Mouse (Mus musculus): ENCODE measurements around the gene Osbpl6.

The Osbpl6 gene

DNA sequence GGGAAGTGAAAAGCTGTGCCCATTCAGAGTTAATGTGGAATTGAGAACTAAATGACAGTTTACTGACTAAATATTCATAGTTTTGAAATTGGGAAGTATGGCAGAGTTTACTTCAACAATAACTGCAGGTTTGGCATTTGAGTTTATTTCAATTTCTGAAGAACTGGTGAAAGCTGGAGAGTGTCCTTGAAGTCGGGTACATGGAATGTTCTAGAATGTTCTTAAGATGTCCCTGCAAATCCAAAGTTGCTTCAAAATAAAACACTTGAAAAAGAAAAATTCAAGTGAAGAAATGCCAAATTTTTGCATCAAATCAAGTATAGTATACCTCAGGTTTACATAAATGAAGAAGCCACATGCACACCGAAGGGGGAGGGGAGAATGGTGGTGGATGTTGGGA lies 98.7 kb downstream of the Osbpl6 start:
- no peak for DNase-seq

DNA sequence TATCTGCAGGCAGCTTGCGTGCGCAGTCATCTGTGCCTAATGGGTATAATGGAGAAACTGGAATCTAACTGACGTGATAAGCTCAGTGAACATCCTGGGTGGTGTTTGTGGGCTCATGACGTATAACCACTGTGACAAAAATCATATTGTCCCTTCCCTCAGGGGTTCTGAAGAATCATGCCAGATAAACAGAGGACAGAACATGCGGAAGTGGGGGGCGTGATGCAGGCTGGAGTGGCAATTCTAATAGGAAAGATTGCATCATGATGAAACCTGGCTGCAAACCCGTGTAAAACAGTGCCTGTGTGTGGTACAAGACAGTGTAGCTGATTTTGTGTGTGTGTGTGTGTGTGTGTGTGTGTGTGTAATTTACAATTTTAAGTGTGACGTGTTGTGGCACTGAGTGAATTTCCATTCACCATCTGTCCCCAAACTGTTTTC lies 105.0 kb downstream of the Osbpl6 start:
- no peak for DNase-seq

DNA sequence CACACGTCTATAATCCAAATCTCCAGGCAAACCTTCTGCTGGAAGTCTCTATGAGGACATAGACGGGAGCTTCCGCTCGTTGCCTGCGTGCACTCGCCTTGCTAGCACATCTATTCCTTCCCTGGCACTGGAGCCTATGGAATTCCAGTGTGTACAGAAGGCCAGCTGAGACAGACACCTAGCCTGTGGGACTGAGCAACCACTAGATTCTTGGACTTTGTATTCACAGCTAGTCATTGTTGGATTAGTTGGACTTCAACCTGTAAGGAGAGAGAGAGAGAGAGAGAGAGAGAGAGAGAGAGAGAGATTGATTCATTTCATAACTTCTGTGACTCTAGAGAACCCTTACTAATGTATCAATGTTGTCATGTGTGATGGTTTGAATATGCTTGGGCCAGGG lies 105.8 kb downstream of the Osbpl6 start:
- no peak for DNase-seq

DNA sequence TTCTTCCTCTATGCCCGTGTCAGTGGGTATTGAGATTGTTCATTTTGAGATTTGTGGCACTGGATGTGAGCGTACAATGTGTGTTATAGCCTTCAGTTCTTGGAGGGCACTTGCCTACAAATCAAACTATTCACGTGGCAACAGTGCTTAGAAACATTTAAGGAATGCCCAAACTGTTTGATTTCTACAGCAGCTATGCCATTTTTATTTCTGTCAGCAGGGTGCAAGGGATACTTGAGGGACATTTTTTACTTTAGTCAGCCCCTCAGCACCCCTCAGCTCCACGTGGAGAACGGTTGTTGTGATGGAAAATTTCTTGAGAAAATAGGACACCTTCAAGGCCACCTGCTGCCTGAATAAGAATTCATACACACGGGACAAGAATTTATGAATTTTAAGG lies 106.6 kb downstream of the Osbpl6 start:
- DNase-seq = no peak

DNA sequence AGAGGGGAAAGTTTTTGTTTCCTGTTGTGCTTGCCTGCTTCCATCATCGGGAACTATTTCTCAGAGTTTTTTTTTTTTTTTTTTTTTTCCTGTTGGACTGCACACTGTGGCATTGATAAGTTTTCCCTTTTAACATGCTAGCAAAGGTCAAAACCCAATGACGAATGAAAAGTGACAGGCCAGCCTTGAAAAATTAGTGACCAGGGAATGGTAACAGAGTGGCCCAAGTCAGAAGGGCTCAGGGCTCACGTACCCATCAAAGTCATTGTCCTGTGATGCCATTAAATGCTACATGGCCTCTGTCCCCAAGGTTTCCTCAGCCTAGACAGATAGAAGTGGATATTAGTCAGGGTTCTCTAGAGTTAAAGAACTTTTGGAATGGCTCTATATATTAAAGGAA lies 107.0 kb downstream of the Osbpl6 start:
- no peak for DNase-seq

DNA sequence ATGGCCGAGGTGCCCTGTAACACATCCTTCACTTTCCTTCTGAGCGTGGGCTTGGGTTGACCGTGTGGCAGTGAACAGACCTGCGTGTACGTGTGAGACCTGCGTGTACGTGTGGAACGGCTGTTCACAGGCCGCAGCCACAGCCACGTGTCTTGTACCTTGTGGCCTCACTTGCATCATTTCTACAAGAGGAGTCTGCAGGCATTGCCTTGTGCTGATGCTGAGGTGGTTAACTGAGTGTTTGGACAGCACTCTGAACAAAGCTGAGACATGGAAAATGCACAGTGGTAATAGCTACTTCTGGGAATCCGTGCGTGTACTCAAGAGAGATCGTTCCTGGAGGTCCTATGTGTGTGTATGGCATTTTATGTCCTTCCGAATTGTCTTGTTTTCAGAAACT lies 111.2 kb downstream of the Osbpl6 start:
- DNase-seq = no peak

DNA sequence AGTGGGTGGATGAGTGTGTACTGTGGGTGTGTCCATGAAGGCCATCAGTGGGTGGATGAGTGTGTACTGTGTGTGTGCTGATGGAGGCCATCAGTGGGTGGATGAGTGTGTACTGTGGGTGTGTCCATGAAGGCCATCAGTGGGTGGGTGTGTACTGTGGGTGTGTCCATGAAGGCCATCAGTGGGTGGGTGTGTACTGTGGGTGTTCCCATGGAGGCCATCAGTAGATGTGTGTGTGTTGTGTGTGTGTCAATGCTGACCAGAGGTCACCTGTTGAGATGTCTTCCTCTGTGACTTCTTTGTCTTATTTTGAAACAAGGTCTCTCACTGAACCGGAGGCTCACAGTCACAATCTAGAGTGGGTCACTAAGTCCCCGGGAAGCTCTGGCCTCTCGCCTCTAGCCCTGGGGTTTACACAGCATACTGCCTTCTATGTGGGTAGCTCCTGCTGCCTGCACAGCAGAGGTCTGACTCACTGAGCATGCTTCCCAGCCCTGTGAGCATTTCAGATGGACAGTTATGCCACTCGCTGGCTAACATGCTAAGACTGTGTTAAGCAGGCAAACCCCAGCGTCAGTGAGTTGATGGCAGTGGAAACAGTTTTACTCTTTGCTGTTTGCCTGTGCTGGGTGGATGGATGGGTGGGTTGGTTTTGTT lies 112.2 kb downstream of the Osbpl6 start:
- no peak for DNase-seq

DNA sequence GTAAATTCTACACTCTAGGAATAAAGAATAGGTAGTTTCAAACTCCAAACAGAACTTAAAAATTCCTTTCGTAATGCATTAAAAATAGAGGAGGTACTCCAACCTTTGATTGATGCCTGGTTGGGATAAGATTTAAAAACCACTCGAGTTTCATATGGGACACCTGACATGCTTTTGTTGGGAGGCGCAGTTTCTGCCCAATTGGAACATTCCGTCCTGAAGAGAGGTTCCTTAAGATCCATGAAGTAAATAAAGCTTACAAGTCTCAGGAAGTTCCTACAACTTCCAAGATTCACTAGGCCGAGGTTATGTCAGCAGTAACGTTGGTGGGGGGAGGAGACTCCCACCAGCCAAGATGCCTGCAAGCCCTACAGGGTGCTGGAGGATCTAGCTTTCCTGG lies 115.3 kb downstream of the Osbpl6 start:
- no peak for DNase-seq

DNA sequence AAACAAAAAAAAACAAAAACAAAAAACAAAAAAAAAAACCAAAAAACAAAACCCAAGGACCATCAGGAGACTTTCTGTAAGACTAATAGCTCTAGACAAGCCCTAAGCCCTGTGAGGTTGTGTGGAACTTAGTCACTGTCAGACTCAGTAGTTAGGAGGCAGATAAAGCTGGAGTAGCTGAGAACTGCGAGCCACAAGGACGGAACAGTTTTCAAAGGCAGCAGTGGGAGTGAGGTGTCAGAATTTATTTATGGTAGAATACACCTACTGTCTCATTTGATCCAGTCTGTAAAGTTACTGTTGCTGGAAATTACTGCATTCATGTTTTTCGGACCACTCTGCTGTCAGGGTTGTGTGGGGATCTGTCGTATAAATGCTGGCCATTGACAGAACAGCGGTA lies 118.1 kb downstream of the Osbpl6 start:
- no peak for DNase-seq

DNA sequence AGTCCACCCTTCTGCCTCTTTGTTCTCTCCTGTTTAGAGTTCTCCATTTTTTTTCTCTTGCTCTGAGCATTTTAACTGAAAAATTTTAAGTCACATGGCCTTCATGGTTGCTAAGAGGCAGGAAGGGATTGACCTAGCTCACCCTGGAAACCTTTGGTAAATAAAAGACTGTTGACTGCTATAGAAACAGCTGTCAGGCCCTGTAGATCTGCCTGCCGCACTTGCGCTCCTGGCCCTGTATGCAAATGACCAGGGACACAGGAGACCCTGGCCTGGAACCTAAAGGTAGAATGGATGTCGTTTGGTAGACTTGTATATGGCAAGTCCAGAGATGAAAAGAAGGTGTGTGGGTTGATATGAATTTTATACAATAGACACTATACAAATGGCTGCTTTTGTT lies 119.3 kb downstream of the Osbpl6 start:
- DNase-seq = no peak

DNA sequence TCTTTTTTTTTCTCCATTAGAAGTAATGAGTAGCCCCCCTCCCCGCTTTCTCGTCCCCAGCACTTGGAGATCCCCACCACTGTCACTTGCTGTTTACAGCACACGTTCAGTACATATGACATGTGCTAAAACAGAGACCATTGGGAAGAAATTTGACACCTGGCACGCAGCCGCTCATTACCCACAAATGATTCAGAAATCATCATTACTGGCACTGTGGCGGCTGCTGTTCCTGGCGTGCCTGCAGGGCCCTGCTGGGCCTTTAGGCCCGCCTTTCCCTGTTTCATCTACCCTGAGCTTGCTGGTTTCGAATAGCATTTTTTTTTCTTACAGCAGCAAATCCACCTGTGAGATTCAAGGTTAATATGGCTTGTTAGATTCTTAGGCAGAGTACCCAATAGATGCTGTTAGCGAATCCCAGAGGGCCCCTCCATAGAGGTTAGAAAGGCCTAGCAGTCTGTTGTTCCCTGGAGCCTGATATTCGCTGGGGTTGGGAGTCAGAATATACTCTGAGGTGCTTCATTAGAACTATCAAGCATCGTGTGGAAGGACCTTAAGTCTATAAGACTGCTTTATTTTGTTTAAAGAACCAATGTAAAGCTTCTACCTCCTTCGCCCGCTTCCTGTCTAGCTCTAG lies 126.3 kb downstream of the Osbpl6 start:
- no peak for DNase-seq

DNA sequence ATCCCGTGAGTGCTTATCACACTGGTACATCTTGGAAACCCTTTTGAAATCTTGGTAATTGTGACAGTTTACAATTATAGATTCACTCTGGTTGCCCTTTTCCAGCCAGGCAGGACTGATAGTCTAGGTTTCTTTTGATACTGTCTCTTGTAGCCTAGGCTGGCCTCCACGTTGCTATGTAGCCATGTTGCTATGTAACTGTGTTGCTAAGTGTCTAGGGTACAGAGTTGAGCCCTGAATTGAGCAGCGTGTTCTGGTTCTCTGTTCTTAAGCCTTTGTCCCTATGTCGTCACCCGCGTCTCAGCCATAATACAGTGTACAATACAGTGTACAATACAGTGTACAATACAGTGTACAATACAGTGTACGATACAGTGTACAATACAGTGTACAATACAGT lies 128.6 kb downstream of the Osbpl6 start:
- no peak for DNase-seq

DNA sequence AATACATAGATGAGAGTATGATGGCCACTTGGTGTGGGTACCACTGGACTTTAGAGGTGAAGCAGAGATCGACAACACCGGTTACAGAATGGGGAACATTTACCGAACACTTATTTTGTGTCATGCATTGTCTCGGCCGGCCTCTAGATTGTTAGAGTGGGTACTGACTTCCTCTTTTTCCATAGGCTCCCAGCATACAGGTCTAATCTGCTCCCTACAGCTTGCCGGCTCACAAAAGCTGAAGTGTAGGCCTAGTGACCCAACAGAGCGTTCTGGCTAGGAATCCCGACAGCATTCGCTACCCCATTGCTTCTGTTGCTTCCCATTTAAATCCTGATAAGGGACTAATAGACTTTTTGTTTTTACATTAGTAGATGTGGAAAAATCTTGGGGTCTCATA lies 135.6 kb downstream of the Osbpl6 start:
- DNase-seq = no peak

DNA sequence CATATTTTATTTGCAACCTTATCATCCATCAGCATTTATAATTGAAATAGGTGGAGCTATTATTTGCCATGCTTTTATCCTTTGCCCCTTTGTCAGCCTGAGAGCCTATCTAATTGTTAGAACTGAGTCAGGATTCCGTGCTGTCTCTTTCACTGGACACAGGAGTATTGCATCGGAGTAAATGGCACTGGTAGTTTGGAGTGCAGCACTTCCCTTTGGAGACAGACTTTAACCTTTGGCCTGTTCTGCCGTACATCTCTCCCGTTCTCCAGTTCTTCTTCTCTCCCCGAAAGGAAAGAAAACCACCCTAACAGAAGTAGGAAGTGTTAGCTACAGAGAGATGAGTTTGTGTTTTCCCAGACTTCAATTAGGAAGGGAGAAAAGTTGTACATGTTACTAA lies 136.6 kb downstream of the Osbpl6 start:
- no peak for DNase-seq

DNA sequence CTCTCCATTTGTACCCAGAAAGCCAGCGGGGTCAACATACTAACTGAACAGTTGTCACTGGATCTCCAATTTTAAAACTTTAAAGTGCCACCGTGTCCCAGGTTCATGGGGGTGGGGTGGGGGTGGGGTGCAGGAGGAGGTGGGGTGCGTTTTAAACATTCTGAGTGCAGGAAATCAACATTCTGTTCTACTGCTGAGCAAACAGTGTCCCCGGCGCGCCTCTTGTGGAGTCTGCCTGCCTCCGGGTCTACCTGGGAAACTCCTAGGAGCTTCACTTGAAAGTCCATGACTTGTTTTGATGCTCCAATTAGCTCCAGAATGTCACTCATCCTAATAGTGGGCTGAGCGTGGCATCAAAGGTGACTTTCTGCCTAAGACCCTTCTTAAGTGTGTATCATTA lies 139.2 kb downstream of the Osbpl6 start:
- no peak for DNase-seq

DNA sequence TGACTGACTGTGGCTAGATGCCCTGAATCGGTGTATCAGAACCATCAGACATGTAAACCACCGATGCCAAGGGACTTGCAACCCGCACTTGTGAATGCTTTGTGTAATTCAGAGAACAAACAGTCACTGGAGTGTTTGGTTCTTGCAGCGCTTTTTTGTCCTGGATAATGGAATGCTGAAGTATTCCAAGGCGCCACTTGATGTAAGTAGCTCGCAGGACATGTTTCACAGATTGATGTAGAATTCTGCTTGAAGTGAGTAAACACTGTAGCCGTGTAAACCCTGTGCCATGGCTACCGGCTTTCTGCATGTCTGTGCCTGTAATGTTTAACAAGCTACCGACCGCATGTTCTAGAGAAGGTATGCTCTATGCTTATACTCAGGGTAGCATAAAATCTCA lies 141.9 kb downstream of the Osbpl6 start:
- no peak for DNase-seq

DNA sequence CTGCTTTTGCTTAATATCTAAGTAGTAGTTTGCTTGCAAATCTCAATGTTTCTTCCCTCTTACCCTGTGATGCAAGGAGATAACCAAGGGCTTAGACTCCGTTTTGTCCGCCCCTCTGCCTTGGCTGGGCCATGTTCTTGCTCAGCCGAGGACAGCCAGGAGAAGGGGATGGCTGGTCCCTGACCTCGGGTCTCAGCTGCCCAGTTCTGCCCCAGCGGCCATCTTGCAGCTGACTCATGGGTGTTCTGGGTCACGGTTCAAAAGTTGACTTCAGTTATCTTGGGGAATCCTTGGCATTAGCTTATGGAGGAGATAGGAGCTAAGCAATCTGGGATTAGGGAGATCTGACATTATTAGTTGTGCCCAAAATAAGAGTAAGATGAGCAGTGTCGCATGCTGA lies 142.5 kb downstream of the Osbpl6 start:
- no peak for DNase-seq

DNA sequence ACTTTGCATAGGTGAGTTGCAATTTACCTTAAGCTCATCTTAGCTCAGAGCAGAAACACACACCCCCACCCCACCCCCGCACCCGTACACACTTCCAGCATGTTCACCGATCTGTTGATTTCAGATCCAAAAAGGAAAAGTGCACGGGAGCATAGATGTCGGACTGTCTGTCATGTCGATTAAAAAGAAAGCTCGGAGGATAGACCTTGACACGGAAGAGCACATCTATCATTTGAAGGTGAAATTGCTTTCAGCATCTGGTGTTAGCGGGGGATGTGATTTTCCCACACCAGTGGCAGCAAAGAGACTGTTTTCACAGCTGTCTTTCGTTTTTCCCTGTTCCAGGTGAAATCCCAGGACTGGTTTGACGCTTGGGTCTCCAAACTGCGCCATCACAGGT lies 143.0 kb downstream of the Osbpl6 start:
- no peak for DNase-seq

DNA sequence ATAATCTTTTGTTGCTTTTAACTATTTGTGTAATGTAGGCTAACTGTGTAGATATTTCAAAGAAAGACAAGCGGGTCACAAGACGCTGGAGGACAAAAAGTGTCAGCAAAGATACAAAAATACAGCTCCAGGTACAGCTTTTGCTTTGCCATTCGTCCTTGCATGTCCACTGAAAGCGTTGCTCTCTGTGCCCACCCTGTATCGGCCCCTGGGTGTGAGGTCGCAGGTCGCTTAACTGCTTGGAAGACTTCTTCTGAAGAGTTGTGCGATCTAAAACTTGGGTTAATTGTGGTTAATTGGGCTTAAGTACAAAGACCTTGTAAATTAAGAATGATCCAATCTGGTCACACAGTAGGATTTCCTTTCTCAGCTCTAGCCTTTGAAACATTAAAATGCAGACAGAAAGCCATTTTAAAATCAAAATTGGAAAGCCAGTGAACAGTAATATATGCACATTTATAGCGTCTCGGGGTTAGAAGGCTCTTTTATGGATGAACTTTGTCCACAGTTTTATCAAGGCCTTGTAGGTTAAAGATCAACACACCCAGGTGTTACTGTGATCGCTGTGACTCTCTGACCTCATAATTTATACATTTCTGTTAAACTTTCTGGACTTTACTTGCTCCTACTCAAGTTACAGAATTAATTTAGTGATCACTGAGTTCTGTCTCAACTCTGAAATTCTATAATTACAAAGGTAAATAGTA lies 149.7 kb downstream of the Osbpl6 start:
- no peak for DNase-seq

DNA sequence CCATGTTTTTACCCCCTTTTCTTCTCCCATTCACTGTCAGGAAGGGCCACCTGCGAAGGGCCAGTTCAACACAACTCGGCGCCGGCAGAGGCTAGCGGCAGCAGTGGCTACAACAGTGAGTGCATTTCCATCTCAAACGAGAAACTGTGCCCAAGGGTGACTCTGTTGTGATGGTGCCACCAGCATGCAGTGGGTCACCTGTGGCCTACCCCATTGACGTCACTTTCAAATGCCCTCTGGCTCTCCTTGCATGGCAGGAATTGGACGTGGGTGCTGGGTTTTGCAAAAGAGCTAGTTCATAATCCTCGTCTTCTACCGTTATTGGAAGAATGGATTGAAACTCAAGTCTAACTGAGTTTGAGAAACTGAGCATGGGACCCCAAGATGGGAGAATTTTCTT lies 153.8 kb downstream of the Osbpl6 start:
- DNase-seq = no peak

DNA sequence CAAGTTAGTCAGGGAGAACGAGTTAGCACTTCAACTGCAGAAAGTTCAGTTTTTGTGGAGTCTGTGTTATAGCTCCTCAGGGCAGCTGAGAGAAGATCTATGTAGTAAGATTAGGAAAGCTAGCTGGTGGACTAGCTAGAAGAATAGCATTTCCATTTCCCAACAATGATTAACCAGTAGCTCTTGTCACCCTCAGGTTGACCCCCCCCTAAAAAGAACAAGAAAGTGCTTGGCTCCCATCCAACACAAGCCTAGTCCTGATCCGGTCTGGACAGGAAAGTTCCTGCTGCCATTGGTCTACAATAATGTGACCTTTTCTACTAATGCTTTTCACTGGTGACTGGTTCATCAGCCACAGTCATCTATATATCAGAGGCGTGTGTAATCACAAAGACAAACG lies 157.6 kb downstream of the Osbpl6 start:
- DNase-seq = no peak

DNA sequence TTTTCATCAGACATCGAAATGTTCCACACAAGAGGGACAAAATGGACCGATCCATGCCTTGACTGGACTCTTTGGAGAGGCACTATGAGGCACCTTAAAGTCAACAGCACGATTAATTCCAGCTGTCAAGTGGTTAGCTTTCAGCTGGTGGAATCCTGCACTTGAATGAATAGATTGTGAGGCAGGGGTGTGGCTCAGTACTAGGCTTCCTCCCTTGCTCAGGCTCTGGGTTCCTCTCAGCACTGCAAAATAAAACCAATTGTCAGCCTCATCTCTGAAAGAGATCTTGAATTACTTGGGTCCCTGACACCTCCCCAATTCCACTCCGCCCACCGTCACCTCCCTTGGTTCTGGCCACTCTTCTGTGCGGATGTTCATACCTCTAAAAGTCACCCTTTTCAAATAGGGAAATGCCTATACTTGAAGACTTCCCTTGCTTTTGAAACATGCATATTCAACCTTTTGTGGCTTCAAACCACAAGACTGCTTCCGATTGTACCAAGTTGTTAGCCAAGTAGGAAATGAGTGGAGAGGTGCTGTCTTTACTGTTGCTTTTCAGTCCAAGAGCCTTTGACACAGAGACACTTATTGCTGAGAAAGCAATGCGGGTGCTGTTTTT lies 160.7 kb downstream of the Osbpl6 start:
- DNase-seq = no peak

DNA sequence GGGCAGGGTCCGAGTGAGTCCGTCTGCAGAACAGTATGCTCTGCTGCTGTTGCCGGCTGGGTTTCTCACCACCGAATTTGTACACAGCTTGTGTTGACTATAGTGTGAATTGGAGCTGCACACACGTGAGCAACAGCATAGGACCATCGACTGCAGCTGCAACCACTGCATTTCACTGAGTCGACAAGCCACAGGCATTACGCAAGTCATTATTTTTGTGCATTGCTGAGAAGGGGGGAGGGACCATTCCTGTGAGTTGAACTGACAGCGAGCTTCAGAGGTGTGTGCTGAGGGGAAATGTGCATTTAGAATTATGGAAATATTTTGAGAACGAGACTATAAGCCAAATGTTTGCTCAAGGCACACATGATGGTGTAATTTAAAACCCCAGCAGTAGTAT lies 165.2 kb downstream of the Osbpl6 start:
- DNase-seq = no peak

DNA sequence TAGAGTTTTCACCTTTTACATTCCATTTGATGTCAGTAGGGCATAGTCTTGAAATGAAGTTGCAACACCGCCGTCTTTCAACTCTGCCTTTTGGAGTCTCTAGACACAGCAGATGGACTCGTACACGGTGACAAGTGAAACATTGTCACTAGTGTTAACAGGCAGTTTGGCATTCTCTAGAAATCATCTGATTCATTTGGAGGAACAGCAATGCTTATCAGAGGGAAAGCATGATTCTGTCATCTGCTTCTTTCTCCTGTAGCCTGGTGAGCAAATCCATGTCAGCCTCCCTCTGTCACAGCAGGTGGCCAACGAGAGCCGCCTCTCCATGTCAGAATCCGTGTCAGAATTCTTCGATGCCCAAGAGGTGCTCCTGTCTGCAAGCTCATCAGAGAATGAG lies 172.6 kb downstream of the Osbpl6 start:
- DNase-seq = no peak
